Mouse (Mus musculus) heart, adult 2 months (tissue): ENCODE data around the gene Pim1. TPM values are rescaled to one million over a fixed set of nuclear protein-coding genes. Genes with fewer than 3 reads are reported as not detected.

ENCODE experiments used
- DNase-seq, 2 experiments: peaks; one replicate each; pipeline ENCODE4 v3.0.0; 2021
- H3K27ac ChIP-seq: fragments of 200-600 bp; 2 replicates; pipeline ENCODE4 v1.8.1; 2022
- H3K27me3 ChIP-seq: fragments of 200-500 bp; 2 replicates; pipeline ENCODE4 v1.6.1; 2012; ENCODE audit warnings: mild to moderate bottlenecking, low read length, inconsistent platforms, mixed read lengths; ENCODE audit not compliant: control insufficient read depth, insufficient read depth
- H3K36me3 ChIP-seq: fragments of 200-500 bp; 2 replicates; pipeline ENCODE4 v1.6.1; 2012; ENCODE audit warnings: low read length, inconsistent platforms; ENCODE audit not compliant: control insufficient read depth, insufficient read depth
- H3K4me1 ChIP-seq: fragments of 200-500 bp; 2 replicates; pipeline ENCODE4 v1.6.1; 2011; ENCODE audit warnings: low read length; ENCODE audit not compliant: control insufficient read depth, insufficient read depth
- H3K4me3 ChIP-seq: fragments of 200-600 bp; 2 replicates; pipeline ENCODE4 v1.8.1; 2022
- H3K79me2 ChIP-seq: fragments of 200-500 bp; replicated peaks from 2 replicates; pipeline ENCODE4 v1.6.1; 2012; ENCODE audit warnings: mild to moderate bottlenecking, inconsistent platforms, low read length, moderate library complexity, mixed read lengths; ENCODE audit not compliant: control insufficient read depth, insufficient read depth
- H3K9ac ChIP-seq: fragments of 200-500 bp; 2 replicates; pipeline ENCODE4 v1.6.1; 2012; ENCODE audit warnings: low read depth, mild to moderate bottlenecking, control low read depth, inconsistent platforms, low read length, mixed read lengths
- CTCF ChIP-seq: fragments of 200-600 bp; IDR thresholded peaks from 2 replicates; pipeline ENCODE4 v1.8.1; 2022; ENCODE audit warnings: antibody characterized with exemption, mild to moderate bottlenecking, moderate library complexity
- EP300 ChIP-seq: fragments of 200-500 bp; IDR thresholded peaks from 2 replicates; pipeline ENCODE4 v1.6.1; 2011; ENCODE audit warnings: low read depth, low read length, control low read depth; ENCODE audit not compliant: insufficient read depth
- POLR2A ChIP-seq: fragments of 200-500 bp; IDR thresholded peaks from 2 replicates; pipeline ENCODE4 v1.6.1; 2011; ENCODE audit warnings: mild to moderate bottlenecking, low read depth, low read length, control low read depth; ENCODE audit not compliant: insufficient read depth
- WGBS: fragments of 180-500 bp; shearing (Covaris S2); methylation state at CpG from one replicate; pipeline ENCODE4 v1.1.7; 2018; 5-methylcytosine and 5-hydroxymethylcytosine counted together
- intact Hi-C: fragments of 180-260 bp; cut with DNase I; formaldehyde crosslinking; loops from one replicate; pipeline ENCODE4 v1.15.1; 2025
- polyA plus RNA-seq: library from polyadenylated mRNA; depleted of rRNA; stranded (reverse); fragments of >200 nt; gene quantifications from 2 replicates; pipeline ENCODE4 v1.2.3, GENCODE M21; 2012
- total RNA-seq, 2 experiments: library from RNA; stranded (reverse); gene quantifications; 2 replicates each; pipeline ENCODE4 v1.2.3; 2021

Gene Pim1
- total and polyA plus RNA-seq, 3 experiments, result 17.2 to 24.6 (median 20.5) TPM

DNA sequence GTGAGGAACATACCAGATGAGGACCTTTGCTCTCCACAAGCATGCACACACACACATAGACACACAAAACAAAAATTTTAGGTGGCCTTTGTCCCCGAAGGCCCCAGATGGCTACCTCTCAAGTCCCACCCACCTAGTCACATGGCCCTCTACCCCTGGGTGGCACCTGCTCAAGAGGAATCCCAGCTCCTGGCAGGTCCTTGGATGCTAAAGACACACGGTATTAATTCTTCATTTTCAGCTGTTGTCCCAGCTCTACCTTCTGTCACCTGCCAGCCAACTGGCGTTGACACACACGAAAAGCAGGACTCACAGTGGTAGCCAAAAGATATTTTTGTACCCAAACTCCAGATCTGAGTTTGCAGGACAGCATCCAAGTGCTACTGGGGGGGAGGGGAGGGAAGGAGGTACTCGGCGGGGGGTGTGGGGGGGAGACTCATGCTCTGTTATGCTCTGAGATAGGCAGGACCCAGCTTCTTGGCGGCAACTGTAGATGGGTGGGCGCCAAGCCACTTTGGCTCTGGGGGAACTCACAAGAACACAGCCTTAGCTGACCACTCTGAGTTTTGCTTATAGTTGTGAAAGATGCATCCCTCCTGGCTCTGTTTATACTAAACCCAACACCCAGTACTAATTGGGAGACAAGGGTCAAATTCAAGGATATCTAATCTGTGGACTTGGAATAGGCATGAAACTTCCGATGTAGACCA lies 35.0 kb upstream of the Pim1 start:
- DNase-seq, result peak; percentile 46 to 54
- Histone ChIP-seq H3K27me3 (no peaks in the 10 kb centered on the region), H3K9ac (peak overlapping the region; percentile 19; the same call in 1 of the 2 replicates), H3K79me2 (no peaks in the 10 kb centered on the region), H3K36me3 (no peaks in the 10 kb centered on the region; the same call in 1 of the 2 replicates), H3K4me1 (peaks cover 7% of the 10 kb centered on the region), H3K27ac (peak overlapping the region; percentile 68), H3K4me3 (no peak overlapping the region)
- peak; percentile 82 for TF ChIP-seq EP300
- TF ChIP-seq POLR2A, result no peak
- WGBS, result 51% methylated on average over 9 of the region's 9 CpGs
- intact Hi-C loops, result loop anchor here (2.0 kb wide), 1 partner anchor 33 kb away; no protein-coding TSS in a partner anchor

- H3K27ac ChIP-seq, result peak overlapping the region; percentile 79
- no peaks in the 10 kb centered on the region for H3K27me3 ChIP-seq
- H3K36me3 ChIP-seq, result no peaks in the 10 kb centered on the region; the same call in 1 of the 2 replicates
- TF ChIP-seq EP300, result no peak
- TF ChIP-seq CTCF, result no peak
- no peak for TF ChIP-seq POLR2A
- H3K4me3 ChIP-seq, result no peak overlapping the region
- peaks cover 7% of the 10 kb centered on the region for H3K4me1 ChIP-seq
- no peaks in the 10 kb centered on the region for H3K79me2 ChIP-seq
- intact Hi-C loops, result loop anchor here (2.0 kb wide), 1 partner anchor 34 kb away; no protein-coding TSS in a partner anchor
- 97% methylated on average over 4 of the region's 4 CpGs for WGBS
- H3K9ac ChIP-seq, result no peak overlapping the region
- peak in 1 of 2 experiments; percentile 15 for DNase-seq
These were observed 34.1 kb upstream of the Pim1 start for GRCm38 (mm10) chr17:29456476-29456875.

DNA sequence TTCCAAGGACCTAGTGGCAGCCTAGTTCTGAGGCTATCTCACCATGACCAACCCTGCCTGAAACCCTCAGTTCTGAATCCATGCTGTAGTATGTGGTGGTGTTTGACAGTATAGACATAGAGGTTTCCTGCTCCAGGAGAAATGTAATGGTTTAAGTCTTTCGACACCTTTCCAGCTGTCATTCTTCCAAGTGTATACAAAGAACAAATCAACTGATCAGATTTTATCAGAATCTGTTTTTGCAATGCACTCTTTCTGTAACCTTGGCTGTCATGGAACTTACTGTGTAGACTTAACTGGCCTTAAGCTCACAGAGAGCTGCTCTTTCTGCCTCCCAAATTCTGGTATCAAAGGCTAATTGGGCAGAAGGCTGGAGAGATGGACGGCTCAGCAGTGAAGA lies 33.6 kb upstream of the Pim1 start:
- Histone ChIP-seq H3K4me1 (peaks cover 7% of the 10 kb centered on the region), H3K27ac (peak overlapping the region; percentile 79), H3K4me3 (no peak overlapping the region), H3K9ac (no peak overlapping the region), H3K36me3 (no peaks in the 10 kb centered on the region; the same call in 1 of the 2 replicates), H3K79me2 (no peaks in the 10 kb centered on the region), H3K27me3 (no peaks in the 10 kb centered on the region)
- intact Hi-C loops, result loop anchor here (2.0 kb wide), 1 partner anchor 34 kb away; no protein-coding TSS in a partner anchor
- DNase-seq, result no peak
- TF ChIP-seq EP300 (no peak), CTCF (no peak), POLR2A (no peak)
- 77% methylated on average over 2 of the region's 2 CpGs for WGBS

GRCm38 (mm10) chr17:29457795-29458560 lies 32.6 kb upstream of the Pim1 start:
- TF ChIP-seq EP300 (peak; percentile 96), CTCF (no peak)
- peak overlapping the region; percentile 79 for H3K27ac ChIP-seq
- no peak overlapping the region for H3K4me3 ChIP-seq
- intact Hi-C loops, result loop anchor here (2.0 kb wide), 1 partner anchor 35 kb away; no protein-coding TSS in a partner anchor
- no peaks in the 10 kb centered on the region for H3K27me3 ChIP-seq
- 0 out of 2 replicates have a peak overlapping the region, but pooled peaks have one; percentile 24 for H3K9ac ChIP-seq
- H3K79me2 ChIP-seq, result no peaks in the 10 kb centered on the region
- H3K36me3 ChIP-seq, result no peaks in the 10 kb centered on the region; the same call in 1 of the 2 replicates
- DNase-seq, result peak; percentile 64 to 86
- H3K4me1 ChIP-seq, result peaks cover 7% of the 10 kb centered on the region
- 51% methylated on average over 11 of the region's 11 CpGs for WGBS

- intact Hi-C loops, result no loop called here
- Histone ChIP-seq H3K79me2 (no peaks in the 10 kb centered on the region), H3K9ac (peak overlapping the region; percentile 17; the same call in 1 of the 2 replicates), H3K27me3 (no peaks in the 10 kb centered on the region), H3K27ac (peak overlapping the region; percentile 79), H3K4me1 (peaks cover 7% of the 10 kb centered on the region), H3K36me3 (no peaks in the 10 kb centered on the region; the same call in 1 of the 2 replicates), H3K4me3 (peak overlapping the region; percentile 27)
- no peak for TF ChIP-seq EP300
- no peak for TF ChIP-seq POLR2A
- TF ChIP-seq CTCF, result no peak
- 9% methylated on average over 24 of the region's 24 CpGs for WGBS
- peak; percentile 58 to 72 for DNase-seq
These were observed 31.0 kb upstream of the Pim1 start for GRCm38 (mm10) chr17:29459321-29460118.
